Mouse (Mus musculus): Measurements from ENCODE around the gene Actr1b. TPM values are rescaled to one million over a fixed set of nuclear protein-coding genes. Genes with fewer than 3 reads are reported as not detected.

Actr1b gene
- polyA plus RNA-seq, 1 experiment, result 111 TPM

- Histone ChIP-seq H3K4me1 (ENCODE audit: control insufficient read depth, insufficient read depth, low read length) (peaks cover 6% of the 10 kb centered on the region; the same call in 1 of the 2 replicates), H3K4me3 (replicated peaks; ENCODE audit: extremely low read depth, low read depth, low read length) (no peak overlapping the region)
- WGBS, result 75% methylated on average over 1 of the region's 1 CpGs
- TF ChIP-seq CTCF (IDR thresholded peaks at IDR 0.05; ENCODE audit: insufficient read depth, low read length) (no peak), POLR2A (IDR thresholded peaks at IDR 0.05; ENCODE audit: borderline replicate concordance, extremely low read depth, low read depth, low read length) (no peak)
- no peak for DNase-seq
Measured at GRCm38 (mm10) chr1:36708626-36709025, 5.6 kb downstream of the Actr1b start.

DNA sequence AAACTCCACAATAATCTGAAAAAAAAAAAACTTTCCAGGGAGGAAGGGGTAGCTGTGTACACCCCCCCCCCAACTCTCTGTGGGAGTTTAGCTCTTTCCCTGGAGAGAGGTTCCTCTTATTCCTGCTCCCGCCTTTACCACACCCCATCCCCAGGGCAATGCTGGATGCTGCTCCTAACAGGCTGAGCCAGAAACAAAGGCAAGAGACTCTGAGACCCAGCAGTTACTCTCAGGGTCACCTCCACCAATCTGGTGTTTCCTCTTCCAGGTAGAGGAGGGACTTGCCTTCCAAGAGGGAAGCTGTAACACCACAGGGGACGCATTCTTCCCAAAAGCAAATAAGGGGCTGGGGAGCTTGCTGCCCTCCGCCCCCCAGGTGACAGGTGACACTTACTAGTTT lies 6.4 kb downstream of the Actr1b start:
- 76% methylated on average over 3 of the region's 3 CpGs for whole genome bisulfite sequencing
- H3K4me1 ChIP-seq (ENCODE audit: control insufficient read depth, insufficient read depth, low read length), result peaks cover 6% of the 10 kb centered on the region; the same call in 1 of the 2 replicates
- no peak for DNase-seq
- TF ChIP-seq CTCF (IDR thresholded peaks at IDR 0.05; ENCODE audit: insufficient read depth, low read length), result no peak
- TF ChIP-seq POLR2A (IDR thresholded peaks at IDR 0.05; ENCODE audit: borderline replicate concordance, extremely low read depth, low read depth, low read length), result no peak
- H3K4me3 ChIP-seq (replicated peaks; ENCODE audit: extremely low read depth, low read depth, low read length), result no peak overlapping the region

- TF ChIP-seq POLR2A (IDR thresholded peaks at IDR 0.05; ENCODE audit: borderline replicate concordance, extremely low read depth, low read depth, low read length), result no peak
- TF ChIP-seq CTCF (IDR thresholded peaks at IDR 0.05; ENCODE audit: insufficient read depth, low read length), result no peak
- H3K4me1 ChIP-seq (ENCODE audit: control insufficient read depth, insufficient read depth, low read length), result peaks cover 6% of the 10 kb centered on the region; the same call in 1 of the 2 replicates
- no peak overlapping the region for H3K4me3 ChIP-seq (replicated peaks; ENCODE audit: extremely low read depth, low read depth, low read length)
- DNase-seq, result no peak
- 61% methylated on average over 2 of the region's 2 CpGs for WGBS
Measured at GRCm38 (mm10) chr1:36707166-36707565, 7.1 kb downstream of the Actr1b start.

DNA sequence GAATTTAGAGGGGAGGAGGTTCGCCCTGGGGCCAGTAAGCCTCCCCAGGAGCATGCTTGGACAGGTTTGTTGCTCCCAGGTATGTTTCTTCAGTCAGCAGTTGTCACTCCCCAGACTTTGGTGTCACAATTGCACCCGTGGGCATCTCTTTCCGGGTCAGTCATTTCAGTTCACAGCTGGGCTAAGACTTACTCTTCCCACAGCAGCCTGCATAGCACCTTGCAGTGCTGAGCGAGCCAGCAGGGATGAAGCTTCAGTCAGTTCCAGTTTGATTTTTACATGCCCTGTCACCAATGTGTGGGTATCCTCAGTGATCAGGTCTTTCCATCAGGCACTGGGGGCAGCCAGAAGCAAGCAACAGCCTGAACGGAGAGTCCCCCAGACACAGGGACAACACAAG lies 17.2 kb downstream of the Actr1b start:
- WGBS, result 71% methylated on average over 5 of the region's 5 CpGs

DNA sequence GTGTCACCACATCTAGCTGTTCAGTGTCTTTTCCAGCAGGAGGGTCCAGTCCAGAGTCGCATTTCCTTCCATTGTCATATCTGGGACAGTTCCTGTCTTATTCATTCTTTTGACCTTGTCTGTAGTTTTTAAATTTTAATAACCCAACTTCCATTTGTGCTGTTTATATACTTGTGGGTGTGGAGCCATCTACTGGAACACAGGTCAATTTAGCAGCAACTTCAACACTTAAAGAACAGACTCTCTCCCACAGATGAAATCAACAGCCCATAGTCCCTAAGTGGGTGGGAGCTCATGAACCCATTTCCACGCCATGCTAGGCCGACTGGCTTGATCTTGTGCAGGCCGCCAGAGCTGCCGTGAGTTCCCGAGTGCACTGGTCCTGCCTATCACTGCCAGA lies 17.8 kb downstream of the Actr1b start:
- DNase-seq, result no peak
- no peak for TF ChIP-seq CTCF (IDR thresholded peaks at IDR 0.05; ENCODE audit: insufficient read depth, low read length)
- 57% methylated on average over 6 of the region's 6 CpGs for WGBS

More for the DNA sequence above, 17.2 kb downstream of the Actr1b start:
- Histone ChIP-seq H3K4me1 (ENCODE audit: control insufficient read depth, insufficient read depth, low read length) (peaks cover 3% of the 10 kb centered on the region; the same call in 1 of the 2 replicates), H3K4me3 (replicated peaks; ENCODE audit: extremely low read depth, low read depth, low read length) (no peak overlapping the region)
- TF ChIP-seq CTCF (IDR thresholded peaks at IDR 0.05; ENCODE audit: insufficient read depth, low read length) (no peak), POLR2A (IDR thresholded peaks at IDR 0.05; ENCODE audit: borderline replicate concordance, extremely low read depth, low read depth, low read length) (no peak)
- no peak for DNase-seq

DNA sequence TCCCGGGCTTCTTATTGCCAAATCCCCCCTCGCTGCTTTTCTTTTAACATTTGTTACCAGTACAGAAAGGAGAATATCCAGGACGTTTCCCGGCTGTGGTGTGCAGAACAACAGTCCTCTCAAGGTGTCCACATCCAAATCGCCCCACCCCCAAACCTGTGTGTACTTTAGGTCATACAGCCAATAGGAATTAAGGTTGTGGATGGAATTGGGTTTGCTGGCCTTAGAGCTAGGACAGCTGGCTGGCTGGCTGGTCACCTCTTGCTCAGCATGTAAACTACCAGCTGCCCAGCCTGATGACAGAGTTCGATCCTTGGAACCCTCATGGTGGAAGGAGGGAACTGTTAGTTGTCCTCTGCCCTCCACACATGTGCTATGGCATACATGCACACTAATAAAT lies 19.4 kb downstream of the Actr1b start:
- no peak for DNase-seq
- Histone ChIP-seq H3K4me1 (ENCODE audit: control insufficient read depth, insufficient read depth, low read length) (peaks cover 7% of the 10 kb centered on the region; the same call in 1 of the 2 replicates), H3K4me3 (replicated peaks; ENCODE audit: extremely low read depth, low read depth, low read length) (no peak overlapping the region)
- WGBS, result 82% methylated on average over 6 of the region's 6 CpGs
- TF ChIP-seq CTCF (IDR thresholded peaks at IDR 0.05; ENCODE audit: insufficient read depth, low read length), result no peak
- no peak for TF ChIP-seq POLR2A (IDR thresholded peaks at IDR 0.05; ENCODE audit: borderline replicate concordance, extremely low read depth, low read depth, low read length)

More for the DNA sequence above, 17.8 kb downstream of the Actr1b start:
- Histone ChIP-seq H3K4me1 (ENCODE audit: control insufficient read depth, insufficient read depth, low read length) (peaks cover 5% of the 10 kb centered on the region; the same call in 1 of the 2 replicates), H3K4me3 (replicated peaks; ENCODE audit: extremely low read depth, low read depth, low read length) (no peak overlapping the region)

- peak; percentile 93 for DNase-seq
- no peak for TF ChIP-seq CTCF (IDR thresholded peaks at IDR 0.05; ENCODE audit: insufficient read depth, low read length)
- TF ChIP-seq POLR2A (IDR thresholded peaks at IDR 0.05; ENCODE audit: borderline replicate concordance, extremely low read depth, low read depth, low read length), result peak; percentile 52; the same call in 1 of the 2 replicates
- peak within 1 kb of the TSS; percentile 75 for H3K4me3 ChIP-seq (replicated peaks; ENCODE audit: extremely low read depth, low read depth, low read length)
- peaks cover 7% of the 10 kb centered on the region; the same call in 1 of the 2 replicates for H3K4me1 ChIP-seq (ENCODE audit: control insufficient read depth, insufficient read depth, low read length)
- under 1% methylated on average over 68 of the region's 68 CpGs for WGBS
Measured at GRCm38 (mm10) chr1:36691271-36692155, 22.7 kb downstream of the Actr1b start, which contains the start of gene Cox5b. Gene Cox5b (plus strand): TSS chr1:36691449.

DNA sequence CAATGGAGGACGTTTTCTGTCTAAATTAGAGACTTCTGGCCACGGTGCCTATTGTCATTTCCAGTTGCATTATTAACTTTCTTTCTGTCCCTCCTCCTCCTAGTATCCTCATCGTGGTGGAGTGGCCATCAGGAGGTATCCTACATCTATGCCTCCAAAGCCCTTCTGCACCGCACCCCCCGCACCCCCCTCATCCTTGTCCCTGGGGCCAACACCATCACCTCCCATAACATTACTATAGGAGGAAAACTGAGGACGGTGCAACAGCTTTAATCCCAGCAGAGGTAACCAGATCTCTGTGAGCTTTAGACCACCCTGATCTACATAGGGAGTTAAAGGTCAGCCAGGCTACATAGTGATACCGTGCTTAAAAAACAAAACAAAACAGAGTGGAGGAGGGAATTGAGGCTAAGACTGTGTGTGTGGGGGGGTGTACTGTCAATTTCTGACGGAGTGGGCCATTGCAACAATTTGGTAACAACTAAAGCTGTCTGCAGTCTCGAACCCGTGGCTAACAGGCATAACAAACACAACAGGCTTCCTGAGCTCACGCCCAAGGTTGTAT lies 23.5 kb downstream of the Actr1b start:
- WGBS, result 58% methylated on average over 11 of the region's 11 CpGs
- no peak for DNase-seq
- TF ChIP-seq POLR2A (IDR thresholded peaks at IDR 0.05; ENCODE audit: borderline replicate concordance, extremely low read depth, low read depth, low read length) (no peak), CTCF (IDR thresholded peaks at IDR 0.05; ENCODE audit: insufficient read depth, low read length) (no peak)
- Histone ChIP-seq H3K4me1 (ENCODE audit: control insufficient read depth, insufficient read depth, low read length) (peaks cover 7% of the 10 kb centered on the region; the same call in 1 of the 2 replicates), H3K4me3 (replicated peaks; ENCODE audit: extremely low read depth, low read depth, low read length) (peak overlapping the region; percentile 75)

DNA sequence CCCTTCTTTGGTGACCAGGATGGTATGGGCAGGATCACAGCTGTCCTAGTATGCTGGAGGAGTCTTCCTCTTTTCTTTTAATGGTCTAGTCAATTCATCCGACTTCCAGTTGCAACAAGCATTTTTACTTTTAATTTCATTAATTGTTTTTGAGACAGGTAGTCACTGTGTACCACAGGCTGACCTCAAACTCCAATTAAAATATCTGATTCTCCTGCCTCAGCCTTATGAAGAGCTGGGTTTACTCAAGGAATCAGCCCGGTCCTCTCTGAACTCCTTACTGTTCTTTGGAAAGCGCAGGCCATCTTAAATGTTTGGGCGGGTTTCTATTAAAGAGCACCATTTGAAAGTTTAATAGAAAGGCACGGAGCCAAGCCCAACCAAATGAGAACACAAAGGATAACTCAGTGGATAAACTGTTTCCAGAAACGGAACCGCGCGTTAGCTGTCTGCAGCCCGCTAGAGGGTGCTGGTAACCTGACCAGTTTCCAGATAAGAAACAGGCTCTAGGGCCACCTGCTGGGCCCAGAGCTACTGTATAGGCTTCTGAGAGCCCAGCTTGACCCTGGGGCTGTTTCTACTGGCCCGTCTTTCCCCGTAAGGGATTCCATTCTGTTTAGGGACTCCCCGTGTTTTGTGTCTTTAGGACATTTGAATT lies 30.3 kb downstream of the Actr1b start:
- DNase-seq, result peak; percentile 64
- WGBS, result 7% methylated on average over 13 of the region's 13 CpGs
- no peaks in the 10 kb centered on the region for H3K4me1 ChIP-seq (ENCODE audit: control insufficient read depth, insufficient read depth, low read length)
- TF ChIP-seq CTCF (IDR thresholded peaks at IDR 0.05; ENCODE audit: insufficient read depth, low read length), result peak; percentile 88
- no peak for TF ChIP-seq POLR2A (IDR thresholded peaks at IDR 0.05; ENCODE audit: borderline replicate concordance, extremely low read depth, low read depth, low read length)
- H3K4me3 ChIP-seq (replicated peaks; ENCODE audit: extremely low read depth, low read depth, low read length), result no peak overlapping the region
